ENCODE assay signal across 24 mouse cellular contexts in genomic region chr1:39636196-39636595, GRCm38 (mm10). TPM values are rescaled to one million over a fixed set of nuclear protein-coding genes. Genes with fewer than 3 reads are reported as not detected.
DNase-seq lines count a peak whose midpoint lies in the region; ATAC-seq and TF ChIP-seq lines count a peak whose summit lies in the region.
"Had no signal": no experiment of that assay in that cellular context is flagged by ENCODE, and none has a peak within 500 bp of the region (broad histone marks: within the 10 kb centered on the region; RNA-seq: fewer than 3 reads in every experiment).

No protein-coding gene starts in this region.

- no peaks in the 10 kb centered on the region for H3K27me3 ChIP-seq in limb, embryonic 15.5 days
- no peaks in the 10 kb centered on the region for H3K27me3 ChIP-seq in limb, embryonic 10.5 days (ENCODE audit: low read depth, poor library complexity, severe bottlenecking)
- H3K27me3 ChIP-seq: CH12.LX; hindbrain, embryonic 12.5 days; limb, embryonic 13.5 days; neural tube, embryonic 15.5 days had no signal

- H3K4me3 ChIP-seq in limb, embryonic 15.5 days = no peak overlapping the region
- no peak overlapping the region for H3K4me3 ChIP-seq in limb, embryonic 10.5 days
- H3K4me3 ChIP-seq in embryonic fibroblast, embryonic 13.5 days (ENCODE audit: insufficient read depth, low read length) = no peak overlapping the region
- H3K4me3 ChIP-seq: erythroblast, embryonic 14.5 days; gastrocnemius, adult 2 months; hindbrain, embryonic 12.5 days; limb, embryonic 13.5 days; liver, embryonic 15.5 days; megakaryocyte, embryonic 14.5 days; neural tube, embryonic 15.5 days had no signal

- no peak for TF ChIP-seq CTCF in embryonic fibroblast, embryonic 13.5 days (IDR thresholded peaks at IDR 0.05; ENCODE audit: borderline replicate concordance, insufficient read depth, low read length)

- no peak for TF ChIP-seq POLR2A in embryonic fibroblast, embryonic 13.5 days (IDR thresholded peaks at IDR 0.05; ENCODE audit: low read depth, low read length)

- 41% methylated on average over 5 of the region's 5 CpGs for WGBS in limb, embryonic 15.5 days
- WGBS in limb, embryonic 10.5 days = 44% methylated on average over 5 of the region's 5 CpGs

- DNase-seq in frontal cortex, postnatal 25 days (ENCODE audit: low spot score in 2 of 2) = no peak
- no peak for DNase-seq in limb, embryonic 10.5 days (ENCODE audit: low spot score)
- DNase-seq in layer of hippocampus, adult 8-10 months (ENCODE audit: low spot score in 2 of 2) = no peak
- DNase-seq in ovary, postnatal 36 days (ENCODE audit: low spot score) = no peak
- DNase-seq: cerebellum, adult 8-10 months; gastrocnemius, adult 2 months; kidney, adult 9 months; kidney, postnatal 36 days; layer of hippocampus, adult 9-11 months; right cerebral cortex, postnatal 4 days; thymus, postnatal 14 days had no signal

- no peak overlapping the region for H3K9ac ChIP-seq in limb, embryonic 15.5 days
- H3K9ac ChIP-seq: hindbrain, embryonic 12.5 days; limb, embryonic 13.5 days; liver, embryonic 15.5 days; neural tube, embryonic 15.5 days had no signal

- H3K4me2 ChIP-seq in limb, embryonic 15.5 days = no peak overlapping the region
- H3K4me2 ChIP-seq: hindbrain, embryonic 12.5 days; limb, embryonic 13.5 days; liver, embryonic 15.5 days; neural tube, embryonic 15.5 days had no signal

- H3K4me1 ChIP-seq in limb, embryonic 15.5 days = peaks cover 5% of the 10 kb centered on the region; the same call in 1 of the 2 replicates
- H3K4me1 ChIP-seq in limb, embryonic 10.5 days = peaks cover 16% of the 10 kb centered on the region
- H3K4me1 ChIP-seq in embryonic fibroblast, embryonic 13.5 days (ENCODE audit: control insufficient read depth, insufficient read depth, low read length) = no peaks in the 10 kb centered on the region

- H3K9me3 ChIP-seq in limb, embryonic 15.5 days = no peaks in the 10 kb centered on the region
- H3K9me3 ChIP-seq in limb, embryonic 10.5 days (replicated peaks) = no peaks in the 10 kb centered on the region
- H3K9me3 ChIP-seq: hindbrain, embryonic 12.5 days; limb, embryonic 13.5 days; liver, embryonic 15.5 days; megakaryocyte, embryonic 14.5 days; neural tube, embryonic 15.5 days had no signal

- peak; percentile 16; the same call in 1 of the 2 replicates for ATAC-seq in frontal cortex, adult (ENCODE audit: low TSS enrichment)
- no peak for ATAC-seq in limb, embryonic 15.5 days (ENCODE audit: insufficient number of reproducible peaks, low FRiP score, low TSS enrichment, low read depth)
- ATAC-seq: forebrain, embryonic 16.5 days; inflammation-experienced regulatory T-cells, adult 6 months had no signal

- H3K36me3 ChIP-seq in limb, embryonic 15.5 days = no peaks in the 10 kb centered on the region
- H3K36me3 ChIP-seq in limb, embryonic 10.5 days = no peaks in the 10 kb centered on the region
- H3K36me3 ChIP-seq: hindbrain, embryonic 12.5 days; limb, embryonic 13.5 days; liver, embryonic 15.5 days; neural tube, embryonic 15.5 days had no signal

- H3K27ac ChIP-seq in limb, embryonic 15.5 days = 0 out of 2 replicates have a peak overlapping the region, but pooled peaks have one; percentile 13
- no peak overlapping the region for H3K27ac ChIP-seq in limb, embryonic 10.5 days
- H3K27ac ChIP-seq in embryonic fibroblast, embryonic 13.5 days (ENCODE audit: insufficient read depth, low read length) = peak overlapping the region; percentile 17; the same call in 1 of the 2 replicates
- H3K27ac ChIP-seq: gastrocnemius, adult 2 months; hindbrain, embryonic 12.5 days; limb, embryonic 13.5 days; liver, embryonic 15.5 days; neural tube, embryonic 15.5 days had no signal

RNA-seq across cellular contexts. Expression of gene Creg2, which starts 15.1 kb away (rescaled TPM):
- polyA plus RNA-seq in limb, embryonic 15.5 days (2015; fragmentation: Nextera tagmentation; extraction: Ambion mirVana) = 0.53 and 0.55 TPM in 2 replicates
- 0.06 TPM in 1 of 2 replicates, not detected in the other for polyA plus RNA-seq in limb, embryonic 10.5 days (2016; fragmentation: Nextera tagmentation; extraction: Ambion mirVana)
- not detected in 2 replicates for polyA plus RNA-seq in embryonic fibroblast, embryonic 13.5 days (2011; ENCODE audit: insufficient read length, low read depth, missing spikeins)
- 100 to 1,000 TPM in 2 of 4 experiments, 10 to 100 TPM in 2; 71.1 to 105 (median 89.3) TPM for total RNA-seq in layer of hippocampus, adult 8-10 months (2022)
- total RNA-seq: CH12.LX, MEL had no signal
- polyA plus RNA-seq: erythroblast, embryonic 14.5 days; liver, embryonic 15.5 days had no signal

RNA-seq across cellular contexts. Expression of gene Rnf149, which starts 59.0 kb away (rescaled TPM):
- 28.3 and 34.1 TPM in 2 replicates for polyA plus RNA-seq in limb, embryonic 15.5 days (2015; fragmentation: Nextera tagmentation; extraction: Ambion mirVana)
- 24.2 and 25.7 TPM in 2 replicates for polyA plus RNA-seq in limb, embryonic 10.5 days (2016; fragmentation: Nextera tagmentation; extraction: Ambion mirVana)
- polyA plus RNA-seq in embryonic fibroblast, embryonic 13.5 days (2011; ENCODE audit: insufficient read length, low read depth, missing spikeins) = 52.6 and 96.4 TPM in 2 replicates
- 10 to 100 TPM; 31.6 to 35.1 (median 32.7) TPM for total RNA-seq in layer of hippocampus, adult 8-10 months (2022)
